Mouse (Mus musculus) embryo, embryonic 11 days (tissue): ENCODE results near the gene Zfp978.
"Not testable (repeated sequence)": the region's sequence is repeated elsewhere in the genome, so short reads cannot be mapped to it uniquely, and the experiment has no call there.

Experiments used
- DNase-seq: peaks from one replicate; pipeline ENCODE4 v3.0.0-alpha.2; 2015

Zfp978 gene

DNA sequence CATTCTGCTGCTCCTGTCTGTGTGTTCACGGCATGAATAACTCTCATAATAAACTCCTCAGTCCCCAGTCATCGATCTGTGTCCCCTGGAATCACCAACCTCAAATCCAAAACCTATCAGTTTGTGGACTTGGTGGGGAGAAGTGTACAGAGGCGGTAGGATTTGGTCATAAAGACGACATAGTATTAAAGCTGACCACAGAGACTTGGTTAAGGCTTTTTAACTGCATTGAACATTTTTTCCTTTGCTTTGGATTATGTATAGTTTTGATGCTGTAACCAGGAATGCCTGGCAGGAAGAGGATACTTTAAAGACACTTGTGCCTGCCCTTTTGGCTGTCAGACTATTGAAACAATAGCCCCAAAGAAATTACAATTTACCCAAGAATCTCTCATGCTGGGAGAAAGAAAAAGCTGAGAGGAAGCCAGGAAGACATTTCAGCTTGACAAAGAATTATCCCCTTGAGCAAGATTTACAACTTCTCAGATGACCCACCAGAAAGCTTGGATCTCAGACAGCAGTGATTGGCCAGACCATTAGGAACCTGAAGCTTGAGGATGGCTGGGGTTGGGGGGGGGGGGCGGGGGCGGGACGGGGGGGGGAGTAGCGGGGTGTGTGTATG is 56.2 kb downstream of the Zfp978 start:
- no peak for DNase-seq

DNA sequence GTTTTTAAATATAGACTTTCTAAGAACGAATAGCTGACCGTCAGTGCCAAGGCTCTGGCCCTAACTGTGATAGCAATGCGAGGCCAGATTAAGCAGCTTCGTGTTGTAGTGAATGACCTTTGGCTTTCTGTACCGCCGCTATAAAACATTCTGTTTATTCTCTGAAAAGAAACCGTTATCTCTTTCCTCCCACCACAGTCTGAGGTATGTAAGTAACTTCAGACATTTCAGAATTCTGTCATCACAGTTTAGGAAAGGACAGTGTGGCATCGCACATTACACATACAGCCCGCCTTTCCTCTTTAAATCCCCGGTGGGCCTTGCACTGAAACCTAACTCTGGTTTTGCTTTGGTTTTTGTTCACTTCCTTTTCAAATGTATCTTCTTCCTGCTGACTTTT is 56.8 kb downstream of the Zfp978 start:
- no peak for DNase-seq

DNA sequence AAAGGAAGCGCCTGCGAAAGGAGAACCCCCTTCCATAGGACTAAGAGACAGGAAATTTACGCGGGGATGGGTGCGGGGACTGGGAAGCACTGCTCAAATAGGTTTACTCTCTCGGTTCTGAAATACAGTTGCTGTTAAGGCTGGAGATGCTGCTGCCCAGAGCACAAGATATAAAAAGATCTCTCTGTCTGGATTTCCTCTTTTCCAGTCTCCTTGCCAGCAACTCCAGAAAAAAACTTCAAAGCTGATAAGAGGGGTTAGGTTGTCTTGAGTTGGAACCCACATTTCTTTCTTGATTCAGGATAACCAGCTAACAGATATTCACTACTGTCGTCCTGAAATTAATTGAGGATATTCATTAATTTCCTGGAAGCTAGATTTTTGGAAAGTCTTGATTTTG is 57.2 kb downstream of the Zfp978 start:
- DNase-seq, result not testable (repeated sequence)

DNA sequence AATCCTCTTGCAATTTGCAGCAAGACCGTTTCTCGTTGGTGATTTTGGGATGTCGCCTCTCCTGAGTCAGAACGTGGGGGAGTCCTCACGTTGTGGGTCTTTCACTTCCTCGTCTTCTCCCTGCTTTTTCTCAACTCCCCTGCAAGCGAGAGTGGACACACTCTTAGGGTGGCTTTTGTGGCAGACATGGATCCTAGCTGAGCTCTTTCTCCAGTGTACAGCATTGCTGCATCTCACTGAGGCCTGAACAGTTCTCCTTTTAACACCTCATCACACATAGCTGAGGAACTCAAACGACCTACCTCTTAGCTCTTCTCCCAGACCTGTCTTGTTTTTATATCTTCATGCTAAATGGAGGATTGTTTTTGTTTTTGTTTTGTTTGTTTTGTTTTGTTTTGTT is 58.1 kb downstream of the Zfp978 start:
- not testable (repeated sequence) for DNase-seq

DNA sequence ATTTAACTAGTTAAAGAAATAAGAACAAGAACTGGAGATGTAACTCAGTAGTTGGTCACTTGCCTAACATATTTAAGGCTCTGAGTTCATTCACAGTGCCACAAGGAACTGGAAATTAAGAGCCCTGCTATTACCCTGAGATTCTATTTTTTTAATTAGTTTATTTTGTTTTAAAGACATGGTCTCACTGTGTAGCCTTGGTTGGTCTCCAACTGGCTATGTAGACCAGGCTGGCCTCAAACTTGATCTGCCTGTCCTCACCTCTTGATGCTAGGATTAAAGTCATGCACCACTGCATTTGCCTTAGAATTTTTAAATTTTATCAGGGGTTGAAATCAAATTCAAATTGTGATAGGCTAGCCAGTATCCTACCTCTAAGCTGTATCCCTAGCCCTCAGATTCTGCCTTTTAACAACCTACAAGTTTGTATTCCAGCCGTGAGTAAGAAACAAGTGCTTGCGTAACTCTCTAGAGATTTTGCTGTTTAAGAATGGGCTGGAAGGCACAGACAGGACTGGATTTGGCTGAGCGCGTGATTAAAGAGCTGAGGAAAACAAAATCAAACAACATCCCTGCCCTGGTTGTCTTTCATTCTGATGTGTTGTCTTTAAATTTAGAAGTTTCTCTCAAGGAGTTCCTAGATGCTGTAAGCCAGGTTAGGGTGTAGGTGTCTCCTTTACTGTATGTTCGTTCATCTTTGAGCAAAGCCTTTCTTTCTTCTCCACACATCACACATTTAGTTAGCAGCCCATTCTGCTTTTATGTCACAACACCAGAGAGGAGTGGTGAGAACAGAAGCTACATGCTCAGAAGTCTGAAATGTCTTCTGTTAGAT is 58.9 kb downstream of the Zfp978 start:
- DNase-seq, result not testable (repeated sequence)

DNA sequence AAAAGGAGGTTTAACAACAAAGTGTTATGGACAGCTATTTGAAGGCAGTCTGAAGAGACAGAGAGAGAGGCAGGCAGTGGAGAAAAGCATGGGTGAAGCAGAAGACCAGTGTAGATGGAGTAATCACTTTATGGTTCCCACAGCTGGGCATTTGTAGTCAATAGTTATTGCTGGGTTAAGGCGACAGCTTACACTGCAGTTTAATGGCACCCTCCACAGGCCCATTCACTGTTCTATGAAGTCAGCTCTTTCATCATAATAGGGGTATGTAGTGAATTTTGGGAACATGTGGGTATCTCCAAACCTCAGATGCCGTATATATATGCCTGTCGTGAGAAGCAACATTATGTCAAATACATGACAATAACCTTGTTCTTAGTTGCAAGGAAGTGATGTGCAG is 59.7 kb downstream of the Zfp978 start:
- DNase-seq, result no peak

DNA sequence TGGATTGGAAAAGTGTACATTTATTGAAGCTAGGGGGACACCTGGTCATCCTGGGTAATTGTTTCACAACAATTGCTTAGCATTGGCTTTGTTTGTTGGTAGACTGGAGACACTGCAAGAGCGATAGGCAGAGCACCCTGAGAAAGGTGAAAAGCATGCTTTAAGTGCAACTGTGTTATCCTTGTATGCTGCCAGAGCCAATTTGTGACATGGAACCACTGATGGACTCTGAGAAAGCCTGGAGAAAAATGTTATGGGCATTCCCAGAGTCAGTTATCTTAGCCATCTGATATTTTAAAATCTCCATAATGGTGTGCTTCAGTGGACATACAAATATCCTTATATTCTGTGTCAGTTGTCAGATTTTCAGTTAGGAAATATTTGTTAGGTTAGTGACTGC is 60.2 kb downstream of the Zfp978 start:
- not testable (repeated sequence) for DNase-seq

DNA sequence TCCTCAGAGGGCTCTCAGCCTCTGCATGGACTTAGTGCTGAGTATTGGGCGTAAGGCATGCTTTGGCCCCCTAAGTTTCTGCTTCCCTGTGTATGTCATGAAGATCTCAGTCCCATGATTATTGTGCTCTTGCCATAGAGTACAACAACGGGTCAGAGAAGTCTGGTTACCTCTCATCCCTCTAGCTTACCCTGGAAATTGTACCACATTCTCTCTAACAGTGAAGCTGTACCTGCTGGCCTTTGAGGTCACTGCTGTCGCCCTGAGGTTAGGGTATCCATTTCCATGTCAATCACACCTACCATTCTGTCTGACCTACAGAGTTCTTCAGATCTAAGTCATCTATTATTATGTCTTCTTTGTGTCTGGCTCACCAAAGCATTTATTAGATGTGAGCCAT is 62.0 kb downstream of the Zfp978 start:
- DNase-seq, result no peak

DNA sequence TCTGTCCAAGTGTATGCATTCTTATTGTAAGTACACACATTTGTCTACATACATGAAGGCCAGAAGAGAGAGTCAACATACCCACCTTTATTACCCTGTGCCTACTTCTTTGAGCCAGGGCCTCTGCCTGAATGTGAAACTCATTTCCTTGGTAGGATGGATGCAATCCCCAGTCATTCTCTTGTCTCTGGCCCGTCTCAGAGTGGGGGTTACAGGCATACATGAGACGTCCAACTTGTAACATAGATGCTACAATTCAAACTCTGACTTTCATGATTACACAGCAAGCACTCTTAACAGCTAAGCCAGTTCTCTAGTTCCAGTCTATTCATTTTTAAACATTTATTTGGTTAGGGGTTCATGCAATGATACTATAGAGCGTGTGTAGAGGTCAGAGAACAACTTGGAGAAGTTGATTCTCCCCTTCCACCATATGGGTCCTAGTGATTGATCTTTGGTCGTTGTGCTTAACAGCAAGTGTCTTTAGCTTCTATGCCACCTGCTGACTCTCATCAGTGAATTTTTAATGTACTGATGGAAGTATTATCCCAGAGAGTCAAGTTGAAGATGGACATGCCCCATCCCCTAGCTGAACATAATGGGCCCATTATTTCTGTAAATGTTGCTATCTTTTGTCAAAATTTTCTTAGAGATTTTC is 62.7 kb downstream of the Zfp978 start:
- no peak for DNase-seq

DNA sequence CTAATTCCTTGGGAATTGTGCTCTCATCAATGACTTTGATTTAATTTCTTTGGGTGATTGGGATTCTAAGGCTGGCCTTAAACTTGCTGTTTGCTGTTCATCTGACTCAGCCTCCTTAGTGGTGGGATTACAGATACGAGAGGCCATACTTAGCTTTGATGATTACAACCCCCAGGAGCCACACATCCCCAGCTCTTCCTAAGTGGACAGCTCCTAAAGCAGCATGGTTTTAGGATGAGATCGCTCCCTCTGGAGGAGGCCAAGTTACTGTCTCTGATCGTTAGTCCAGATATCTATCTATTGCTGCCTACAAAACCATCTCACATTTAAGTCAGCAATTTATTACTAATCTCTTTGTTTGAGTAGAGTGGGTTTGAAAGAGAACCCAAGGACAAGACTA is 63.3 kb downstream of the Zfp978 start:
- DNase-seq, result not testable (repeated sequence)

DNA sequence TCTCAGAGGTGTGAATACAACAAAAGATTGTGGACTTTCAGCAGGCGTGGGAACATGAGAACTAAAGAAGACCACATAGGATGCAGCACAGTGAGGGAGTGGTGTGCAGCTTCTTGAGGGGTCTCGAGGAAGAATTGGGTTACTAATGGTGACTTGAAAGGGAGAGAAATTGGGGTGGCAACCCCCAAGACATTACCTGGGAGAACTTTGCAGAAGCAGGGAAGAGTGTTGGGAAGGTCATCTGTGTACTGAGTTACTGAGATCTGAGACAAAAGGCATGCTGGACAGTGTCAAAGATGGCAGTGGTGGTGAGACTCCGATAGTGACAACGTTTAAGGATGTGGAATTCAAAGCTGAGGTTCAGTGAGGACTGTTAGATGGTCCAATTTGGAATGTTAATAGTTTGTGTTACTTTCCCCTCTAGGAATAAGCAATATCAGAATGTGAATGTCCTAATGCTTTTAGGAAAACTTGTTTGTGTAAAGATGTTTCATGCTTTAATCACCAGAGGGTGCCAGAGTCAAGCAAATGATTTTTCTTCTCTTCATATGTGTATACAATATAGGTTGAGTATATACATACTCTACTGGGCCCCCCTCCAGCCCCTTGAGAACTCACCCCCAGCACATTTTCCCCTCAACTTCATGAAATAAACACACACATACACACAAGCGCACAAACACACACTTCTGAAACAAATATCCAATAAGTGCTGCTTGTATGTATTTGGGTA is 64.7 kb downstream of the Zfp978 start:
- DNase-seq, result not testable (repeated sequence)

DNA sequence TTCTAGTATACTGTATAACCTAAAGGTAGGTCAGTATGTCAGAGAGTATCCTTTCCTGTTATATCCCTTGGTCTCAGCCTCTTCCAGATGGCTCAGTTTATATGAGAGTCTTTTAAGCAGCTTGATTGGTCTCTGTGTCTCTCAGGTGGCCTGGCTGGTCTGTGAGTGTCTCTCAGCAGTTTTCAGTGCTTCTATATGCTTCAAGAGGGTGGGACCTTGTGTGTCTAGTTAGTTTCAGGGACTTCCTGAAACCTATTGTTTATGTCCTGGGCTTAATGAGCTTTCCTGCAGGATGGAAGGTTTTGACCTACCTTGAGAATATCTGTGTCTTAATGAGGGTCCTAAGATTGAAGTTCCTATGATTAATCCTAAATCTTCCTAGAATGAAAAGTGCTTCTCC is 69.5 kb downstream of the Zfp978 start:
- no peak for DNase-seq

DNA sequence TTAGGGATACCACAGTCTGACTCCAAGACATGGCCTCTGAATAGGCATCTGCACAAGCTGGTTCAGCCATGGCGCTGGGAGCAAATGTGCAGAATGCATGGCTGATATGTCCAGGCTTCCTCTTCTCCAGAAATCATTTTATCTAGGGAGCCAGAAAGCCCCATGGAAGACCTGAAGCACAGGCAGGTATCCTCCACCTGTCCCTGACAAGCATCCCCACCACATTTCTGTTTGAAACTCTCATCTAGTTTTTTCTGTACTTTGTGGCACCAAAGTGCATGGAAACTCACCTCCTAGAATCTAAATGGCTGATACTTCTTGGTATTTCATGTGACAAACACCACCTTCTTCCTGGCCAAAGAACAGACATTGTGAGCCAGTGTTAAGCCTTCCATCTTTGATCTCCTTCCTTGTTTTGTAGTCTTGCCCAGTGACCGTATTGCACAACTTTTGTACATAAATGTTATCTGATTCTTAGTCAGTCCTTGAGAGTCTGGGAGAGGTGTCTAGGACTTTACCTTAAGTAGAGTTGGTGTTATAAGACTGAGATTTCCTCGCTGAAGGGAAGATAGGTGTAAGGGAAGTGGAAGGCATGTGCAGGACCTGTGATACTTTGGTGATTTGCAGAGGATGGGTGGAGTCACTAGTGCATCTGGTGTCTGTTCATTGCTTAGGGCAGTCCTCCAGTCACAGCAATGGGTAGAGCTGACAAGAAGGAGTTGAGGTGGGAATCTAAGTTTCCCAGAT is 70.8 kb downstream of the Zfp978 start:
- not testable (repeated sequence) for DNase-seq

DNA sequence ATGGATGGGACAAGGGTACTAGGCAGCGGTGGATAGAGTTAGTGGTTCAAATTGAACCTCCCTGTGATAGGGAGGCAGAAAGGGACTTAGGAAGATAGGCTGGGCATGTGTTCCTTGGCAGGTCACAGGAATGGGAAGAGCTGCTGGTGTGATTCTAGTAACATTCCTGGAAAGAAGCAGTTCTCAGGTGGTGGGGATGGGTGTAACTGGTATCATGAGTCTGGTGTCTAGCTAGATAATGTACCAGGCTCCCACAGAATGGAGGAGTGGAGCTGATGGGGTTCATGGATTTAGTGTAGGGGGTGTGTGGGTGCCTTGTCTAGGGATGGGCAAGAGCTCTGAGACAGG is 71.3 kb downstream of the Zfp978 start:
- no peak for DNase-seq

DNA sequence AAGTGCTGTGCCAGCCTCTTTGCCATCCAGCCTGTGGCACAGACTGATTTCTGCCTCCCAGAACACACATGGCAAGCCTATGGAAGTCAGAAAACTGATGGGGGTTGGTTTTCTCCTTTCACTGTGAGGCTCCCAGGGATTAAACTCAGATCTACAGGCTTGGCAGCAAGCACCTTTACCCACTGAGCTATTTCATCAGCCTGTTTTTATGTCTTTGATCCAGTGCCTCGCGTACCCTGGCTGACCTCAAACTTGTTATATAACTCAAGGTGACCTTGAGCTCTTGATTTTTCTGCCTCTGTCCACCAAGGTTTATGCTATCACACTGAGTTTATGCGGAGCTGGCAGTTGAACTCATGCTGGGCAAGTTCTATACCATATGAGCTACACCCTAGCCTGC is 71.9 kb downstream of the Zfp978 start:
- DNase-seq, result no peak

DNA sequence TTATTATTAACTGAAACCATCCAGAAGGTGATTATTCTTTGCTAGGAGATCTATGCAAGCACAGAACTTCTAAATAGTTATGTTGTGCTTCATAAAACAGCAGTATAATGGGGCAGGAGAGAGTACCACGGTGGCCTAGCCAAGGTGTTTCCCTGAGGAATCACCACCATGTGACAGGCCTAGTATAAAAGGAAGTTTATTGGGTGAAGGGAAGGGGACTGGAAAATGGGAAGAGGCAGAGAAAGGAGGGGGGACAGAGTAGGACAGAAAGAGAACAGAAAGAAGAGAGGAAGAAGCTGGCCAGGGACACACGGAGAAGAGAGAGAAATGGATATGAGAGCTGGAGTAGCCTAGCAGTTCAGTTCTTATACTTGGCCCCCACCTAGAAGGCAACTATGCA is 72.8 kb downstream of the Zfp978 start:
- DNase-seq, result no peak
